12 mouse cellular contexts compared by ENCODE assay signal in the genomic region with DNA sequence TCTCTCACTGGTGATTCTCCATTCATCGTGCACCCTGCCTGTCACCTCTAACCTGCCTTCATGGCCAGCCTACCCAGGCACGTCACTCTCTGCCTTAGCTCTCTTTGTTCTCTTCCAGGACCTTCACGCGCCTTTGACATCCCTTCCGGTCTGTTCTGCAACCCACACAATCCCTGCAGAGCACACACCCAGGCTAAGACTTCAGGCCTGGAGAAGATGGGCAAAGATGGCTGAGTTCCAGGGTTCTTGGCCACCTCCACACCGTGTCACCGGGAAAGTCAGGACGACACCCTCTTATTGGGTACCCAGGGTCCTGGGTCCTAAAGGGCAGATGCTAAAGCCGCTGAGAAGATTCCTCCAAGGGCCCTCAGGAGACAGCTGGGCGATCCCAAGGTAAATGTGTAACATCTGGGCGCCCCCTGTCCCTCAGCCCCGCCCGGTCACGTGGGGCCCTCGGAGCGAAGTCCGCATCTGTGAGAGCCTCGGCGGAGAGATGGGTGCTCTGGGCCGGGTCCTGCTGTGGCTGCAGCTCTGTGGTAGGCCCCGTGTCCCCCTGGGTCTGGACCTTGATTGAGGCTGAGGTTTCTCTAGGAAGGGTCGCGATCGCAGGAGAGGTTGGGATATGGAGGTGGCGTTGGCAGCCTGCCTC. TPM values are rescaled to one million over a fixed set of nuclear protein-coding genes. Genes with fewer than 3 reads are reported as not detected.
DNase-seq lines count a peak whose midpoint lies in the region; ATAC-seq and TF ChIP-seq lines count a peak whose summit lies in the region.
"Had no signal": no experiment of that assay in that cellular context is flagged by ENCODE, and none has a peak within 500 bp of the region (broad histone marks: within the 10 kb centered on the region; RNA-seq: fewer than 3 reads in every experiment).

A gene (plus strand): TSS at position 467 of the 649 bp plus-strand sequence.

- peak within 1 kb of the TSS; percentile 24 for H3K4me3 ChIP-seq in heart, embryonic 13.5 days
- H3K4me3 ChIP-seq in testis, adult 2 months (ENCODE audit: control insufficient read depth, low read depth, low read length) = peak within 1 kb of the TSS; percentile 63
- H3K4me3 ChIP-seq: myocyte had no signal

- no peaks in the 10 kb centered on the region for H3K36me3 ChIP-seq in heart, embryonic 13.5 days
- no peaks in the 10 kb centered on the region for H3K36me3 ChIP-seq in testis, adult 2 months (ENCODE audit: control insufficient read depth, insufficient read depth, low read length)

- H3K4me1 ChIP-seq in heart, embryonic 13.5 days = peaks cover 31% of the 10 kb centered on the region
- peaks cover 26% of the 10 kb centered on the region for H3K4me1 ChIP-seq in testis, adult 2 months (ENCODE audit: control insufficient read depth, insufficient read depth, low read length)

- 25% methylated on average over 25 of the region's 25 CpGs for WGBS in heart, embryonic 13.5 days

- no peak for TF ChIP-seq CTCF in testis, adult 2 months (IDR thresholded peaks at IDR 0.05; ENCODE audit: control insufficient read depth, insufficient read depth, insufficient replicate concordance, low read depth, low read length)

- peaks cover 69% of the 10 kb centered on the region for H3K27me3 ChIP-seq in heart, embryonic 13.5 days (replicated peaks)
- no peaks in the 10 kb centered on the region for H3K27me3 ChIP-seq in testis, adult 2 months (ENCODE audit: control insufficient read depth, insufficient read depth, low read length)

- no peak for TF ChIP-seq POLR2A in testis, adult 2 months (IDR thresholded peaks at IDR 0.05; ENCODE audit: control insufficient read depth, low read depth, low read length)

- peak within 1 kb of the TSS; percentile 47 for H3K4me2 ChIP-seq in heart, embryonic 13.5 days

- ATAC-seq in heart, embryonic 13.5 days (ENCODE audit: extremely low read depth, insufficient number of reproducible peaks, low FRiP score, low TSS enrichment) = no peak
- ATAC-seq: inflammation-experienced regulatory T-cells, adult 6 months had no signal

- no peak for DNase-seq in heart, adult 8-10 months (ENCODE audit: low spot score)
- DNase-seq in testis, postnatal 10 days (ENCODE audit: low spot score) = no peak
- DNase-seq in kidney, postnatal 4 days = peak; percentile 70 to 81
- peak; percentile 88 for DNase-seq in yolk sac, embryonic 10.5 days (ENCODE audit: low spot score)
- DNase-seq in cerebellum, postnatal 4 days (ENCODE audit: low spot score in 2 of 2) = no peak
- no peak for DNase-seq in retina, embryonic 14.5 days (ENCODE audit: low spot score)
- DNase-seq: adrenal gland, postnatal 10 days had no signal

- no peaks in the 10 kb centered on the region for H3K9me3 ChIP-seq in heart, embryonic 13.5 days

- no peak within 1 kb of the TSS for H3K27ac ChIP-seq in heart, embryonic 13.5 days (replicated peaks)
- H3K27ac ChIP-seq in testis, adult 2 months (ENCODE audit: control insufficient read depth, insufficient read depth, low read depth, low read length) = no peak within 1 kb of the TSS

- 0 out of 2 replicates have a peak within 1 kb of the TSS, but pooled peaks have one; percentile 7 for H3K9ac ChIP-seq in heart, embryonic 13.5 days

RNA-seq across cellular contexts. Expression of the gene that starts here (rescaled TPM):
- 2.9 and 3.4 TPM in 2 replicates for polyA plus RNA-seq in heart, embryonic 13.5 days (2015; fragmentation: Nextera tagmentation; extraction: Ambion mirVana)
- under 1 TPM in 1 of 4 experiments, not detected in 3; 0.41 TPM for total RNA-seq in heart, adult 8-10 months (2022)
- polyA plus RNA-seq in testis, adult 2 months (2012; rRNA removed) = 14.4 and 17.1 TPM in 2 replicates
- total RNA-seq: common myeloid progenitor, adult 5-6 weeks had no signal
- polyA plus RNA-seq: inflammation-experienced regulatory T-cells, adult 6 months had no signal

Comparison
In these comparisons a context has a peak if more than half of its experiments do, and no peak if none do; other contexts are left out.
1. DNase-seq: peak in kidney, postnatal 4 days (2 of 2) and yolk sac, embryonic 10.5 days (single experiment); none in heart, adult 8-10 months (single experiment), testis, postnatal 10 days (single experiment), cerebellum, postnatal 4 days (0 of 2) and retina, embryonic 14.5 days (single experiment).